Mouse (Mus musculus) cerebellum, adult (tissue): Measurements from ENCODE around the gene Ttc28.
"Not testable (repeated sequence)": the region's sequence is repeated elsewhere in the genome, so short reads cannot be mapped to it uniquely, and the experiment has no call there.

Experiments used
- ATAC-seq: cut with Nextera tagmentation; 2 replicates; pipeline ENCODE4 v1.9.2; 2017; ENCODE audit warnings: mild to moderate bottlenecking, moderate library complexity, mixed read lengths; ENCODE audit not compliant: insufficient number of reproducible peaks, low FRiP score, low TSS enrichment

Ttc28 gene

GRCm38 (mm10) chr5:110878526-110878925 is 1.1 kb upstream of the Ttc28 start:
- ATAC-seq, result not testable (repeated sequence)

DNA sequence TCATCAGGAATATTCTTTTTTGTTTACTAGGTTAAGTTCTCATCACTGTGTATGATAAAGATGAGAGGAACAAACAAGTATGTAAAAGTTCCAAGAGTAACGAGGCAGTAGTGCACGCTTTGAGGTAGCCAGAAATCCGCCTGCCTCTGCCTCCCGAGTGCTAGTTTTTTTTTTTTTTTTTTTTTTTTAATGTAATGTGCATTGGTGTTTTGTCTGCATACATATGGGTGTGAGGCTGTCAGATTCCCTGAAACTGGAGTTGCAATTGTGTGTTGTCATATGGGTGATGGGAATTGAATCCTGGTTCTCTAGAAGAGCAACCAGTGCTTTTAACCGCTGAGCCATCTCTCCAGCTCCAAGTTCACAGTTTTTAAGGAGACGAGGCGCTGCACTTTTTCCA is 561 bp upstream of the Ttc28 start:
- no peak for ATAC-seq

DNA sequence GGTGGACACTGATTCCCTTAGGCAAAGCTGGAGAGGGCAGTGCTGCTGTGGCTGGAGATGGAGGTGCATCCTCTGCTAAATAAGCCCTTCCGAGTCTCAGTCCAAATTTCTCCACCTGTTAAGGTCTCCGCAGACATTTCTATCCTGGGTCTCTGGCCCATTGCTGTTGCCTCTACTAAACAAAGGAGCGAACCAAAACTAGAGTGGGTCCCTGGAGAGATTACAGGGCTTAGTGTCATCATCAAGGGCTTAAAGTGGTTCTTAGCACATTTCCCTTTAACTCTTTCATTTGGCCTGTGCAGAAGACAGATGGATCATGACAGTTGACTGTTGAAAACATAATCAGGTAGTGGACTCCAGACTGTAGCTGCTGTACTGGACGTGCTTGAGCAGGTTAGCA is 9.0 kb downstream of the Ttc28 start:
- no peak for ATAC-seq

- ATAC-seq, result no peak
These were observed 10.3 kb downstream of the Ttc28 start for GRCm38 (mm10) chr5:110889945-110890344.

DNA sequence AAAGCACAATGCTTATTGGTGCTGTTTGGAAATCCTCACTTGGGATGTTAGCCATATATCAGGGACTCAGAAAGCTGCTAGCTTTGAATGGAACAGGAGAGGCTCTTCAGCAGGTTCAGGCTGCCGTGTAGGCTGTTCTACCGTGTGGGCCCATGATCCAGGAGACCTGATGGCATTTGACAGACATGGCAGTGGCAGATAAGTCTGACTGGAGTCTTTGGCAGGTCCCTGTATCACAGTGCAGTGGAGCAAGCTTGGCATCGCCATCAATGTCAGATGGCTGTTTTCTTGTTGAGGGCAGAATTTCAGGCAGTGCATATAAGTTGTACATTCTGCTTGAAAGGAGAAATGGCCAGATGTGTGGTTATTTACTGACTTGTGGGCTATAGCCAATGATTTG is 11.0 kb downstream of the Ttc28 start:
- no peak for ATAC-seq

- ATAC-seq, result no peak
These were observed 17.6 kb downstream of the Ttc28 start for GRCm38 (mm10) chr5:110897114-110897788.

- no peak for ATAC-seq
These were observed 18.6 kb downstream of the Ttc28 start for GRCm38 (mm10) chr5:110898169-110898568.

DNA sequence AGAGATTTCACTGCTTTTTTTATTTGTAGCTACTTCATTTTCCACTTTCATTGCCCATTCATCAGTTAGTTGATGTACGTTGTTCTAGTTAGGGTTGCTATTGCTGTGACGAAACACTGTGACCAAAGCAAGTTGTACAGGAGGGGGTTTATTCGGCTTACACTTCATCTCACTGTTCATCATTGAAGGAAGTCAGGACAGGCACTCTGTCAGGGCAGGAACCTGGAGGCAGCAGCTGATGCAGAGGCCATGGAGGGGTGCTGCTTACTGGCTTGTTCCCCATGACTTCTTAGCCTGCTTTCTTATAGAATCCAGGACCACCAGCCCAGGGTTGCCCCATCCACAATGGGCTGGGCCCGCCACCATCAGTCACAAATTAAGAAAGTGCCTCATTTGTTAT is 19.2 kb downstream of the Ttc28 start:
- no peak for ATAC-seq

DNA sequence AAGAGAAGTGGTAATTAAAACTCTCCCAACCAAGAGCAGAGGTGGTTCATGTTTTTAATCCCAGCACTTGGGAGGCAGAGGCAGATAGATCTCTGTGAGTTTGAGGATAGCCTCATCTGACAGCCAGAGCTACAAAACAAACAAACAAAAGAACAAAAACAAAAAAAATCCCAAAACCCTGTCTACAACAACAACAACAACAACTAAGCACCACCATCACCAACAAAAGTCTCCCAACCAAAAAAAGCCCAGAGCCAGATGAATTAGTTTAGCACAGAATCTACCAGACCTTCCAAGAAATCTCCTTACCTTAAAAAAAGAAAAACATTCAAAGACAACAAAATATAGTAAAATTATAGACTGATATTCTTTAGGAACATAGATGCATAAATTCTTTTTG is 20.7 kb downstream of the Ttc28 start:
- ATAC-seq, result no peak

DNA sequence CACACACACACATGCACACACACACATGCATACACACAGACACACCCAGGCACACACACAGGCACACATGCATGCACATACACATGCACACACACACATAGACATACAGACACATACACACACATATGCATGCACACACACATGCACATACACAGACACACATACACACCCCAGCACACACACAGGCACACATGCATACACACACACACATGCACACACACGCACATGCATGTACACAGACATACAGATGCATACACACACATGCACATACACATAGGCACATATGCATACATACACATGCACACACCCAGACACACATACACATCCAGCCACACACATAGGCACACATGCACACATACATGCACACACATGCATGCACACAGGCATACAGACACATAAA is 27.1 kb downstream of the Ttc28 start:
- no peak for ATAC-seq

DNA sequence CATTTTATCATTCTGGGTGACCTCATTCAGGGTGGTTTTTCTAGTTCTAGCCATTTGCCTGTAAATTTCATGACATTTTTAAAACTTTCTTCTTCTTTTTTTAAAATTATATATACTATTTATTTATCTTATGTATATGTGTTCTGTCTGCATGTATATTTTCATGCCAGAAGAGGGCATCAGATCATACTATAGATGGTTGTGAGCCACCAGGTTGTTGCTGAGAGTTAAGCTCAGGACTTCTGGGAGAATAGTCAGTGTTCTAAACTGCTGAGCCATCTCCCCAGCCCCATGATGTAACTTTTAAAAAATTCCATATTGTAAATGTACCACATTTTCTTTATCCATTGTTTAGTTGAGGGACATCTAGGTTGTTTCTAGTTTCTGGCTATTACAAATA is 29.3 kb downstream of the Ttc28 start:
- ATAC-seq, result no peak

DNA sequence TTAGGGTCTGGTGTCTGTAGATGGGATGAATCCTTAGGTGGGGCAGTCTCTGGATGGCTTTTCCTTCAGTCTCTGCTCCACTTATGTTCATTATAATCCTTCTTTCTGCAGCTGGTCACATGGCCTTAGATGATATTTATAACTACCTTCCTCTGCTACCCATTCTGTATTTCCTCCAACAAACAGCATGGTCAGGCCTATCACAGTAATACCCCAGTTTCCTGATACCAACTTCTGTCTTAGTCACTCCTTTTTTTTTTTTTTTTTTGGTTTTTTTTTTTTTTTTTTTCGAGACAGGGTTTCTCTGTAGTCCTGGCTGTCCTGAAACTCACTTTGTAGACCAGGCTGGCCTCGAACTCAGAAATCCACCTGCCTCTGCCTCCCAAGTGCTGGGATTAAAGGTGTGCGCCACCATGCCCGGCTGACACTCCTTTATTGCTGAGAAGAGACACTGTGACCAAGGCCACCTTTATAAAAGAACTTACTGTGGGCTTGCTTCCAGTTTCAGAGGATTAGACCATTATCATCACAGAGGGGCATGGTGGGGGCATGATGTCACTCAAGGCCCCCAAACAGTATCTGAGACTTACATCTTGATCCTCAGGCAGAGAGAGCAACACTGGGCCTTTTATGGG is 30.5 kb downstream of the Ttc28 start:
- ATAC-seq, result no peak

GRCm38 (mm10) chr5:110914859-110915258 is 35.3 kb downstream of the Ttc28 start:
- ATAC-seq, result no peak

GRCm38 (mm10) chr5:110916241-110916640 is 36.6 kb downstream of the Ttc28 start:
- ATAC-seq, result no peak

DNA sequence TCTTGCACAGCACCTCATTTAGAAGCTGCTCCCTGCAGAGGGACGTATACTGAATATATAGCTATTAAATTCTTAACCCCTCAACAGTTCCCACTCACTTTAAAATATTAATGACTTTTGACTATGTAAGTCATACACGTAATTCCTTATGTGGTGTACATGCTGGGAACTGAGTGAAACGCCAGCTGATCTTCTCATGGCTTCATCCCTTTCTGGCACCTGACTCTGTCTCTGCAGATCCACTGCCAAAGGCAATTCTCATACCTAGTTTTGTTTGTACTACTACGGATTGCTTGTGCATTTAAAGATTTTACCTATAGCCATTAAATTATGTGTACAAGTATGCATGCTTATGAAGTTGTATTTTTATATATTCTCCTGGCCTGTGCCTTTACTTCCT is 39.9 kb downstream of the Ttc28 start:
- no peak for ATAC-seq

DNA sequence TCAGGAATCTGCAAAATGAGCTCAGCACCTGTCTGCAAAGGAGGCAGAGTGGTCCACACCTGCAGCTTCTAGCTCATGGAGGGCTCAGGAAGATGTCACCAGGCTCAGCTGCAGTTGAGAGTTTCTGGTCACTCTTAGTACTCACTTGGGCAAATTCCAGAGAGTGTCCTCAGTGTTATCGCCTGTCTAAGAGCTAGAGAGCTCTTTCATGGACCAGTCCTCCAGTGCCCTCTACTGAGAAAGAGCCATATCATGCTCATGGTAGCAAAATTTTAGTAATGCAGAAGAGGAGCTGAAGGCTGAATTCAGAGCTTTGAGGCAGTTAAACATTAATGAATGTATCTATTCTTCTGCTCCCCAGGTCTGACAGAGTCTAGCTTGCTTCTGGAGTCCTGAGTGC is 43.7 kb downstream of the Ttc28 start:
- no peak for ATAC-seq

DNA sequence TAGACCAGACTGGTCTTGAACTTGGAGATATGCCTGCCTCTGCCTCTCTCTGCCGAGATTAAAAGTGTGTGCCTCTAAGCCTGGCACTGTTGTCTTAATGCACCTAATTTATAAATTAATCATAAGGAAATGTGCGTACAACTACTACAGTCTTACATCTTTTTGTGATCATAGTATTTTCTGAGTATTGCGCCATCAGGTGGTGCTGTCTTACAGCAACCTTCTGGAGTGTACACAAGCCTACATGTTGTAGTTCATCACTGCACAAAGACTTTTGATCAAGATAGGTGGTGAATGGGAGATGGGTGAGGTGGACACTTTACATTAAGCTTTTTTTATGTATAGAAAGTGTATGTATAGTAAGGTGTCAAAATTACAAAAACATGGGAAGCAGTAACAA is 45.0 kb downstream of the Ttc28 start:
- no peak for ATAC-seq

GRCm38 (mm10) chr5:110925804-110926203 is 46.2 kb downstream of the Ttc28 start:
- ATAC-seq, result no peak

GRCm38 (mm10) chr5:110928289-110928688 is 48.7 kb downstream of the Ttc28 start:
- ATAC-seq, result no peak

GRCm38 (mm10) chr5:110929306-110929705 is 49.7 kb downstream of the Ttc28 start:
- no peak for ATAC-seq

DNA sequence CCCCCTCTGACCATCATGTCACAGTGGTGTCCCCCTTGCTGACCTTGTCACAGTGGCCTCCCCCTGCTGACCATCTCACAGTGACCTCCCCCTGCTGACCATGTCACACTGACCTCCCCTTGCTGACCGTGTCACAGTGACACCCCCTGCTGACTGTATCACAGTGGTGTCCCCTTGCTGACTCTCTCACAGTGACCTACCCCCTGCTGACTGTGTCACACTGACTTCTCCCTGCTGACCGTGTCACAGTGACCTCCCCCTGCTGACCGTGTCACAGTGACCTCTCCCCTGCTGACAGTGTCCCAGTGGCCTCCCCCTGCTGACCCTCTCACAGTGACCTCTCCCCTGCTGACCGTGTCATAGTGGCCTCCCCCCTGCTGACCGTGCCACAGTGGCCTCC is 57.0 kb downstream of the Ttc28 start:
- no peak for ATAC-seq

DNA sequence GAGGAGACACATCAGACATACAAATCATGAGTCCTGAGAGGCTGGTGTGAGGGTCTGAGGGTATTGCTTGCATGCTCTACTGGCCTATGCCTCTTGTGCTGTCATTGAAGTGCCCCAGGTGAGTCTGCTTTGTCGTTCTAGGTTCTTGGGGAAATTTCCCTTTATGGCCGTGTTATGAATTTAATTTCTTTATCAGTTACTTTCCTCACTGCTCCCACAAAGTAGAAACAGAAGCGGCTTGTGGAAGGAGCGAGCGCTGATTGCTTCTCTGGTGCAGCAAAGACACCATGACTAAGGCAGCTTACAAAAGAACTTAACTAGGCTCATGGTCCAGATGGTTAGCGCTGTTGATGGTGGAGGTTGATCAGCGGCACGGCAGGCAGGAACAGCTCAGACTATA is 64.7 kb downstream of the Ttc28 start:
- ATAC-seq, result no peak
